Mouse (Mus musculus) stomach, embryonic 14.5 days (tissue): ENCODE results near the gene Rpl34. TPM values are rescaled to one million over a fixed set of nuclear protein-coding genes. Genes with fewer than 3 reads are reported as not detected.

Experiments used
- ATAC-seq: fragments of 200-750 bp; cut with Nextera tagmentation; 2 replicates; pipeline ENCODE4 v1.8.0; 2017; ENCODE audit warnings: low read depth, moderate TSS enrichment; ENCODE audit not compliant: insufficient number of reproducible peaks, insufficient read depth, low FRiP score
- H3K27ac ChIP-seq: fragments of 300-500 bp; sonication (generic); 2 replicates; pipeline ENCODE4 v1.5.1; 2014; ENCODE audit warnings: mild to moderate bottlenecking, low read length, moderate library complexity, mixed read lengths
- H3K27me3 ChIP-seq: fragments of 300-500 bp; sonication (generic); 2 replicates; pipeline ENCODE4 v1.6.1; 2014; ENCODE audit warnings: low read length, control low read depth, mixed read lengths; ENCODE audit not compliant: control insufficient read depth, insufficient read depth
- H3K36me3 ChIP-seq: fragments of 300-500 bp; sonication (generic); 2 replicates; pipeline ENCODE4 v1.6.1; 2014; ENCODE audit warnings: mild to moderate bottlenecking, control low read depth, low read length, moderate library complexity, mixed read lengths; ENCODE audit not compliant: control insufficient read depth, insufficient read depth
- H3K4me1 ChIP-seq: fragments of 300-500 bp; sonication (generic); 2 replicates; pipeline ENCODE4 v1.6.1; 2014; ENCODE audit warnings: low read length, control low read depth, mixed read lengths; ENCODE audit not compliant: control insufficient read depth, insufficient read depth
- H3K4me2 ChIP-seq: fragments of 300-500 bp; sonication (generic); replicated peaks from 2 replicates; pipeline ENCODE4 v1.6.1; 2014; ENCODE audit warnings: low read depth, low read length, control low read depth
- H3K4me3 ChIP-seq: fragments of 300-500 bp; sonication (generic); 2 replicates; pipeline ENCODE4 v1.5.1; 2014; ENCODE audit warnings: low read depth, low read length, control low read depth
- H3K9ac ChIP-seq: fragments of 300-500 bp; sonication (generic); replicated peaks from 2 replicates; pipeline ENCODE4 v1.6.1; 2014; ENCODE audit warnings: low read depth, mild to moderate bottlenecking, control low read depth, low read length, moderate library complexity, mixed read lengths
- H3K9me3 ChIP-seq: fragments of 300-500 bp; sonication (generic); 2 replicates; pipeline ENCODE4 v1.6.1; 2016; ENCODE audit warnings: low read depth, low read length, control low read depth; ENCODE audit not compliant: control insufficient read depth
- whole genome bisulfite sequencing: fragments of 180-500 bp; shearing (Covaris S2); extraction: QIAGEN DNeasy Blood & Tissue Kit; methylation state at CpG from one replicate; pipeline ENCODE4 v1.1.7; 2014; 5-methylcytosine and 5-hydroxymethylcytosine counted together
- polyA plus RNA-seq: library from polyadenylated mRNA; unstranded; fragments of >200 nt; fragmentation: Nextera tagmentation; extraction: Ambion mirVana; gene quantifications from 2 replicates; pipeline ENCODE4 v1.2.1, GENCODE M21; 2014

Rpl34 gene
- polyA plus RNA-seq, result 1,021 and 1,133 TPM in 2 replicates

GRCm38 (mm10) chr3:130730189-130730653 is at the start of gene Rpl34:
Gene Rpl34 (minus strand): TSS chr3:130730398.
- under 1% methylated on average over 45 of the region's 45 CpGs for WGBS
- ATAC-seq, result peak; percentile 98
- peak within 1 kb of the TSS; percentile 86 for H3K27ac ChIP-seq
- H3K9ac ChIP-seq, result peak within 1 kb of the TSS; percentile 95
- peaks cover 7% of the 10 kb centered on the region; the same call in 1 of the 2 replicates for H3K4me1 ChIP-seq
- peak within 1 kb of the TSS; percentile 80 for H3K4me2 ChIP-seq
- H3K4me3 ChIP-seq, result peak within 1 kb of the TSS; percentile 98
- H3K36me3 ChIP-seq, result peaks cover 36% of the 10 kb centered on the region
- no peaks in the 10 kb centered on the region for H3K9me3 ChIP-seq
- H3K27me3 ChIP-seq, result no peaks in the 10 kb centered on the region

DNA sequence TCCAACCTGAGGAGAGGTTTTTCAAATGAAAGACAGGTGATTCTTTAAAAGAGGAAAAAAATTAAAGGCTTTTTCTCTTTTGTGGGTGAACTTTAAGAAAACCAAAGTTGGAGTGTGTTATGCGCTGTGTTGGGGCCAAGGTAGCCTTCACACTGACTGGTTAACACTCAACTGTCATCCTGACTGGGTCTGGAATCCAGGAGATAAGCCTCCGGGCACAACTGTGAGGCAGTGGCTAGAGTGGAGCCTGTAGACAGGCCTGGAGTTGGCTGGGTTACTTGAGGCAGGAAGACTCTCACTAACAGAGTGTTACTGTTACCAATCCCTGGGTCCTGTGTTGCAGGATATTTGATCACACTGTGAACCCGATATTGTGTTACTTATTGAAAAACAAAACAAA is 38.0 kb upstream of the Rpl34 start:
- no peak overlapping the region for H3K9ac ChIP-seq
- WGBS, result 81% methylated on average over 3 of the region's 3 CpGs
- ATAC-seq, result no peak

GRCm38 (mm10) chr3:130764091-130764490 is 33.9 kb upstream of the Rpl34 start:
- Histone ChIP-seq H3K36me3 (no peaks in the 10 kb centered on the region), H3K27ac (no peak overlapping the region), H3K4me1 (no peaks in the 10 kb centered on the region), H3K4me2 (no peak overlapping the region), H3K9ac (no peak overlapping the region), H3K4me3 (no peak overlapping the region), H3K9me3 (no peaks in the 10 kb centered on the region), H3K27me3 (no peaks in the 10 kb centered on the region)
- ATAC-seq, result no peak
- 75% methylated on average over 5 of the region's 5 CpGs for WGBS

More for the DNA sequence above, 38.0 kb upstream of the Rpl34 start:
- H3K9me3 ChIP-seq, result no peaks in the 10 kb centered on the region
- H3K4me3 ChIP-seq, result no peak overlapping the region
- H3K4me2 ChIP-seq, result no peak overlapping the region
- no peaks in the 10 kb centered on the region for H3K4me1 ChIP-seq
- no peaks in the 10 kb centered on the region for H3K36me3 ChIP-seq
- H3K27ac ChIP-seq, result no peak overlapping the region
- H3K27me3 ChIP-seq, result no peaks in the 10 kb centered on the region

- no peak for ATAC-seq
Measured at GRCm38 (mm10) chr3:130760711-130761435, 30.7 kb upstream of the Rpl34 start.

GRCm38 (mm10) chr3:130758157-130758841 is 28.1 kb upstream of the Rpl34 start:
- ATAC-seq, result no peak
- no peaks in the 10 kb centered on the region for H3K36me3 ChIP-seq
- no peak overlapping the region for H3K4me3 ChIP-seq
- H3K4me2 ChIP-seq, result no peak overlapping the region
- H3K27ac ChIP-seq, result no peak overlapping the region
- no peaks in the 10 kb centered on the region for H3K27me3 ChIP-seq
- H3K9ac ChIP-seq, result no peak overlapping the region
- no peaks in the 10 kb centered on the region for H3K9me3 ChIP-seq
- H3K4me1 ChIP-seq, result no peaks in the 10 kb centered on the region
- 83% methylated on average over 15 of the region's 15 CpGs for WGBS

More at GRCm38 (mm10) chr3:130760711-130761435, 30.7 kb upstream of the Rpl34 start:
- Histone ChIP-seq H3K36me3 (no peaks in the 10 kb centered on the region), H3K9ac (no peak overlapping the region), H3K9me3 (no peaks in the 10 kb centered on the region), H3K4me2 (no peak overlapping the region), H3K27me3 (no peaks in the 10 kb centered on the region), H3K27ac (no peak overlapping the region), H3K4me3 (no peak overlapping the region), H3K4me1 (no peaks in the 10 kb centered on the region)
- 60% methylated on average over 24 of the region's 24 CpGs for WGBS

- 81% methylated on average over 8 of the region's 8 CpGs for WGBS
- no peak for ATAC-seq
- H3K27ac ChIP-seq, result no peak overlapping the region
- no peaks in the 10 kb centered on the region for H3K36me3 ChIP-seq
- H3K4me3 ChIP-seq, result no peak overlapping the region
- no peaks in the 10 kb centered on the region for H3K4me1 ChIP-seq
- H3K9me3 ChIP-seq, result no peaks in the 10 kb centered on the region
- H3K27me3 ChIP-seq, result no peaks in the 10 kb centered on the region
- H3K9ac ChIP-seq, result no peak overlapping the region
- H3K4me2 ChIP-seq, result no peak overlapping the region
Measured at GRCm38 (mm10) chr3:130757117-130757852, 27.1 kb upstream of the Rpl34 start.

GRCm38 (mm10) chr3:130749206-130749605 is 19.0 kb upstream of the Rpl34 start:
- no peak overlapping the region for H3K4me3 ChIP-seq
- no peak overlapping the region for H3K27ac ChIP-seq
- H3K27me3 ChIP-seq, result no peaks in the 10 kb centered on the region
- H3K4me1 ChIP-seq, result no peaks in the 10 kb centered on the region
- H3K9ac ChIP-seq, result no peak overlapping the region
- 78% methylated on average over 3 of the region's 3 CpGs for WGBS
- H3K4me2 ChIP-seq, result no peak overlapping the region
- peaks cover 3% of the 10 kb centered on the region; the same call in 1 of the 2 replicates for H3K9me3 ChIP-seq
- H3K36me3 ChIP-seq, result no peaks in the 10 kb centered on the region
- no peak for ATAC-seq
